Mouse (Mus musculus): Measurements from ENCODE around the gene Adra2a. TPM values are rescaled to one million over a fixed set of nuclear protein-coding genes. Genes with fewer than 3 reads are reported as not detected.

Adra2a gene
- polyA plus RNA-seq, 1 experiment from 2014 or later: 0.11 TPM

DNA sequence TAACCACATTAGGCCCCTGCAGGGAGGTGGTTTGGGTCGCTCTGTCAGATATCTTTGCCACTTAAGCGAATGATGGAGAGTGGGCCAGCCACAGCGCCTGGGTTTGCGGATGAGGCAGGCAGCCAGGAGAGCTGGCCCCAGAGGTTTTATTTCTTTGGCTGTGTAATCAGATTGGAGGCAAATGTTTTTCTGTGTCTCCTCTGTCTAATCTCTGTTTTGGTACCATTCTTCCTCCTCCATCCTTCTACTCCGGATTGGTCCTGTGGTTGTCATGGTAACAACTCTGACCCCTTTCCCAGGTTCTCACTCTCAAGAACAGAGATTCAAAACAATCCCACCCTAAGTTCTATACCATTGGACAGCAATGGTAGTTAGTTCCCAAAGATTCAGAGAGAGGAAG is 51.8 kb downstream of the Adra2a start:
- ATAC-seq (replicated peaks; ENCODE audit: low FRiP score): no peak
- Histone ChIP-seq H3K36me3 (ENCODE audit: control insufficient read depth, insufficient read depth, low read length) (no peaks in the 10 kb centered on the region), H3K27ac (ENCODE audit: low read depth, low read length) (no peak overlapping the region), H3K4me2 (no peak overlapping the region), H3K4me1 (replicated peaks; ENCODE audit: control insufficient read depth, insufficient read depth, low read length) (no peaks in the 10 kb centered on the region), H3K9ac (ENCODE audit: low read depth, low read length) (no peak overlapping the region), H3K27me3 (replicated peaks; ENCODE audit: control insufficient read depth, insufficient read depth, low read length) (no peaks in the 10 kb centered on the region), H3K4me3 (ENCODE audit: low read depth, low read length) (no peak overlapping the region), H3K9me3 (ENCODE audit: control insufficient read depth, low read length) (no peaks in the 10 kb centered on the region)
- 78% methylated on average over 5 of the region's 5 CpGs for WGBS
- no peak for DNase-seq (ENCODE audit: low spot score)

GRCm38 (mm10) chr19:54098367-54098766 is 54.4 kb downstream of the Adra2a start:
- DNase-seq (ENCODE audit: low spot score): no peak
- WGBS: 83% methylated on average over 3 of the region's 3 CpGs
- Histone ChIP-seq H3K4me1 (replicated peaks; ENCODE audit: control insufficient read depth, insufficient read depth, low read length) (no peaks in the 10 kb centered on the region), H3K4me3 (ENCODE audit: low read depth, low read length) (no peak overlapping the region), H3K4me2 (no peak overlapping the region), H3K36me3 (ENCODE audit: control insufficient read depth, insufficient read depth, low read length) (no peaks in the 10 kb centered on the region), H3K27me3 (replicated peaks; ENCODE audit: control insufficient read depth, insufficient read depth, low read length) (no peaks in the 10 kb centered on the region), H3K9me3 (ENCODE audit: control insufficient read depth, low read length) (no peaks in the 10 kb centered on the region), H3K27ac (ENCODE audit: low read depth, low read length) (no peak overlapping the region), H3K9ac (ENCODE audit: low read depth, low read length) (no peak overlapping the region)
- ATAC-seq (replicated peaks; ENCODE audit: low FRiP score): no peak

Other genes with a start within 250 kb of the Adra2a start
- gene Pdcd4, start 151.9 kb upstream of the Adra2a start, polyA plus RNA-seq (2014; fragmentation: Nextera tagmentation; extraction: Ambion mirVana): 48.2 and 50.1 TPM in 2 replicates
- 48.6 and 53.8 TPM in 2 replicates for gene Shoc2, start 99.8 kb upstream of the Adra2a start, polyA plus RNA-seq (2014; fragmentation: Nextera tagmentation; extraction: Ambion mirVana)
- gene Bbip1, start 99.5 kb upstream of the Adra2a start, polyA plus RNA-seq (2014; fragmentation: Nextera tagmentation; extraction: Ambion mirVana): 95.9 and 103 TPM in 2 replicates

All from liver, embryonic 11.5 days (tissue).